Mouse (Mus musculus) stomach, embryonic 16.5 days (tissue): Measurements from ENCODE around the gene Itga2b. TPM values are rescaled to one million over a fixed set of nuclear protein-coding genes. Genes with fewer than 3 reads are reported as not detected.

Source experiments
- ATAC-seq: fragments of 200-750 bp; cut with Nextera tagmentation; 2 replicates; pipeline ENCODE4 v1.8.0; 2017; ENCODE audit warnings: moderate number of reproducible peaks, moderate TSS enrichment; ENCODE audit not compliant: insufficient read depth, low FRiP score
- H3K27ac ChIP-seq: fragments of 300-500 bp; sonication (generic); 2 replicates; pipeline ENCODE4 v1.5.1; 2014; ENCODE audit warnings: low read length
- H3K27me3 ChIP-seq: fragments of 300-500 bp; sonication (generic); 2 replicates; pipeline ENCODE4 v1.6.1; 2014; ENCODE audit warnings: low read length, control low read depth, mixed read lengths; ENCODE audit not compliant: control insufficient read depth, insufficient read depth
- H3K36me3 ChIP-seq: fragments of 300-500 bp; sonication (generic); 2 replicates; pipeline ENCODE4 v1.6.1; 2014; ENCODE audit warnings: low read length; ENCODE audit not compliant: control insufficient read depth, insufficient read depth
- H3K4me1 ChIP-seq: fragments of 300-500 bp; sonication (generic); 2 replicates; pipeline ENCODE4 v1.6.1; 2014; ENCODE audit warnings: low read length, control low read depth, mixed read lengths; ENCODE audit not compliant: control insufficient read depth, insufficient read depth
- H3K4me2 ChIP-seq: fragments of 300-500 bp; sonication (generic); 2 replicates; pipeline ENCODE4 v1.6.1; 2014; ENCODE audit warnings: low read depth, low read length, mixed read lengths
- H3K4me3 ChIP-seq: fragments of 300-500 bp; sonication (generic); replicated peaks from 2 replicates; pipeline ENCODE4 v1.5.1; 2014; ENCODE audit warnings: mild to moderate bottlenecking, low read length
- H3K9ac ChIP-seq: fragments of 300-500 bp; sonication (generic); 2 replicates; pipeline ENCODE4 v1.6.1; 2014; ENCODE audit warnings: low read length
- H3K9me3 ChIP-seq: fragments of 300-500 bp; sonication (generic); replicated peaks from 2 replicates; pipeline ENCODE4 v1.6.1; 2016; ENCODE audit warnings: low read length, control low read depth; ENCODE audit not compliant: control insufficient read depth
- WGBS: fragments of 180-500 bp; shearing (Covaris S2); extraction: QIAGEN DNeasy Blood & Tissue Kit; methylation state at CpG from one replicate; pipeline ENCODE4 v1.1.7; 2014; 5-methylcytosine and 5-hydroxymethylcytosine counted together
- polyA plus RNA-seq: library from polyadenylated mRNA; unstranded; fragments of >200 nt; fragmentation: Nextera tagmentation; extraction: Ambion mirVana; gene quantifications from 2 replicates; pipeline ENCODE4 v1.2.1, GENCODE M21; 2015

Gene Itga2b
- polyA plus RNA-seq, 1 experiment from 2014 or later = 8.6 TPM

- no peaks in the 10 kb centered on the region for H3K27me3 ChIP-seq
- ATAC-seq = no peak
- H3K9ac ChIP-seq = no peak overlapping the region
- H3K4me3 ChIP-seq = no peak overlapping the region
- no peak overlapping the region for H3K4me2 ChIP-seq
- H3K9me3 ChIP-seq = no peaks in the 10 kb centered on the region
- peaks cover 33% of the 10 kb centered on the region for H3K4me1 ChIP-seq
- no peak overlapping the region for H3K27ac ChIP-seq
- 0 out of 2 replicates have a peak, but pooled peaks cover 18% of the 10 kb centered on the region for H3K36me3 ChIP-seq
- 91% methylated on average over 11 of the region's 11 CpGs for WGBS
Observed at GRCm38 (mm10) chr11:102434816-102435705, 34.9 kb downstream of the Itga2b start.

GRCm38 (mm10) chr11:102434406-102434805 is 35.5 kb downstream of the Itga2b start:
- Histone ChIP-seq H3K9me3 (no peaks in the 10 kb centered on the region), H3K9ac (0 out of 2 replicates have a peak overlapping the region, but pooled peaks have one; percentile 13), H3K36me3 (0 out of 2 replicates have a peak, but pooled peaks cover 15% of the 10 kb centered on the region), H3K4me2 (no peak overlapping the region), H3K4me1 (peaks cover 38% of the 10 kb centered on the region), H3K27me3 (no peaks in the 10 kb centered on the region), H3K4me3 (no peak overlapping the region), H3K27ac (no peak overlapping the region; the same call in 1 of the 2 replicates)
- 13% methylated on average over 7 of the region's 7 CpGs for WGBS
- ATAC-seq = 0 out of 2 replicates have a peak, but pooled peaks have one; percentile 8

DNA sequence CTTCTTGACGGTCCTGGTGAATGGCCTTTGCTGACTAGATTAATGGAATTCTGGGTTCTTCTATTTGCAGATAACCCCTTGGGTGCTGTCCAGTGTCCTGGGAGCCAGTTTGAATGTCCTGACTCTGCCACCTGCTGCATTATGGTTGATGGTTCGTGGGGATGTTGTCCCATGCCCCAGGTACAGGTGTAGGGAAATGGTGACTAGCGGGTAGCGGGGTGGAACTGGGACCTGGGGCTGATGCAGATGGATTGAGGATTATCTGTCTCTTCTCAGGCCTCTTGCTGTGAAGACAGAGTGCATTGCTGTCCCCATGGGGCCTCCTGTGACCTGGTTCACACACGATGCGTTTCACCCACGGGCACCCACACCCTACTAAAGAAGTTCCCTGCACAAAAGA is 36.1 kb downstream of the Itga2b start:
- Histone ChIP-seq H3K36me3 (0 out of 2 replicates have a peak, but pooled peaks cover 15% of the 10 kb centered on the region), H3K4me1 (peaks cover 39% of the 10 kb centered on the region), H3K27me3 (no peaks in the 10 kb centered on the region), H3K4me3 (no peak overlapping the region), H3K9me3 (no peaks in the 10 kb centered on the region), H3K9ac (no peak overlapping the region), H3K4me2 (no peak overlapping the region), H3K27ac (no peak overlapping the region; the same call in 1 of the 2 replicates)
- 88% methylated on average over 7 of the region's 7 CpGs for WGBS
- ATAC-seq = no peak

DNA sequence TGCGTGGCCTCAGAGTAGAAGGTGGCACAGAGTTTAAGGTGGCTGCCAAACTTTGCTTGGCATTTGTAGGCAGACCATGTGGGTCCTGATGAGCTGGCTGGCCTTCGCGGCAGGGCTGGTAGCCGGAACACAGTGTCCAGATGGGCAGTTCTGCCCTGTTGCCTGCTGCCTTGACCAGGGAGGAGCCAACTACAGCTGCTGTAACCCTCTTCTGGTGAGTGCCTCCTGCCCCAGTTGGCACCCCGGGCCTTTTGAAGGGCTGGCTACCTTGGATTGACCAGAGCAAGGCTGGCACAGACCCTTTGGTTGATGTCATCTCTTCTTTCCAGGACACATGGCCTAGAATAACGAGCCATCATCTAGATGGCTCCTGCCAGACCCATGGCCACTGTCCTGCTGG is 37.0 kb downstream of the Itga2b start:
- no peaks in the 10 kb centered on the region for H3K9me3 ChIP-seq
- H3K4me3 ChIP-seq = no peak overlapping the region
- 89% methylated on average over 6 of the region's 6 CpGs for WGBS
- peaks cover 31% of the 10 kb centered on the region for H3K4me1 ChIP-seq
- no peaks in the 10 kb centered on the region for H3K27me3 ChIP-seq
- 0 out of 2 replicates have a peak overlapping the region, but pooled peaks have one; percentile 7 for H3K9ac ChIP-seq
- ATAC-seq = no peak
- H3K4me2 ChIP-seq = no peak overlapping the region
- 0 out of 2 replicates have a peak, but pooled peaks cover 15% of the 10 kb centered on the region for H3K36me3 ChIP-seq
- H3K27ac ChIP-seq = no peak overlapping the region

DNA sequence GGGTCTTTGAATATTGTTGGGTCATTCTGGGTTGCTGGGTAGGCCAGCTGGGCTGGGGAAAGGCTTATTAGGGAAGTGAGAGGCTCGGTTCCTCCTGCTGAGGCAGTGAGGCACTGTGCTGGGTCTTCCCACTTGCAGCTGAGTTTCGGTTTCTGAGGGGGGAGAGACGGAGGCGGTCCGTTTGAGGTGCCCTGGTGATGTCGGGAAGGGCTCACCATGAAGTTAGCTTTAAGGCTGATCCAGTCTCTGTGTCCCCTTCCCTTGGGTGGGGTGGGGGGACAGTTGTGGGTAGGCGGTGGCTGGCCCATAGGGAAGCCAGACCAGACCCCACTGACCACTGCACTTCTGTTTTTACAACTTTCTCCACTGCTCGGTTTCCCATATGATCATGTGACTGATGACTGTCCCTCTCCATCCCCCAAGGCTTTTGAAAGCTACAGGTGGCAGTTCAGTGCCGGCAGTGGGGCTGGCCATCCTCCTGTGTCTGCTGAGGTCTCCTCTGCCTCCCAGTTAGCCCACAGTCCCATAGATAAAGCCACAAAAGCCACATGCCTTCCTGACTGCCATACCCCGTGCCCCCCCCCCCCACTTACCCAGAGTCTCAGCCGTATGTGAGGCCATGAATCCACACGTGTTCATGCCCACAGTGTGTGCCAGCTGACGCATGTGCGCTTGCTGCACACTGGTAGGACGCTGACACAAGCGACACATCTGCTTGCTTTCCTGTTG is 37.6 kb downstream of the Itga2b start:
- Histone ChIP-seq H3K4me1 (peaks cover 25% of the 10 kb centered on the region), H3K27ac (0 out of 2 replicates have a peak overlapping the region, but pooled peaks have one; percentile 27), H3K36me3 (0 out of 2 replicates have a peak, but pooled peaks cover 15% of the 10 kb centered on the region), H3K4me3 (0 out of 2 replicates have a peak overlapping the region, but pooled peaks have one; percentile 6), H3K4me2 (peak overlapping the region; percentile 1; the same call in 1 of the 2 replicates), H3K27me3 (no peaks in the 10 kb centered on the region), H3K9ac (peak overlapping the region; percentile 38), H3K9me3 (no peaks in the 10 kb centered on the region)
- ATAC-seq = no peak
- 59% methylated on average over 16 of the region's 16 CpGs for WGBS

GRCm38 (mm10) chr11:102431728-102432114 is 38.2 kb downstream of the Itga2b start:
- Histone ChIP-seq H3K36me3 (0 out of 2 replicates have a peak, but pooled peaks cover 15% of the 10 kb centered on the region), H3K27ac (0 out of 2 replicates have a peak overlapping the region, but pooled peaks have one; percentile 27), H3K4me1 (peaks cover 21% of the 10 kb centered on the region), H3K27me3 (no peaks in the 10 kb centered on the region), H3K9me3 (no peaks in the 10 kb centered on the region), H3K9ac (peak overlapping the region; percentile 38), H3K4me3 (0 out of 2 replicates have a peak overlapping the region, but pooled peaks have one; percentile 6), H3K4me2 (peak overlapping the region; percentile 1; the same call in 1 of the 2 replicates)
- ATAC-seq = no peak
- WGBS = 78% methylated on average over 3 of the region's 3 CpGs

GRCm38 (mm10) chr11:102431018-102431645 is 38.8 kb downstream of the Itga2b start:
- 1% methylated on average over 7 of the region's 7 CpGs for WGBS
- Histone ChIP-seq H3K4me1 (peaks cover 21% of the 10 kb centered on the region), H3K4me3 (peak overlapping the region; percentile 73), H3K9ac (peak overlapping the region; percentile 79), H3K4me2 (peak overlapping the region; percentile 95), H3K27me3 (no peaks in the 10 kb centered on the region), H3K9me3 (no peaks in the 10 kb centered on the region), H3K36me3 (0 out of 2 replicates have a peak, but pooled peaks cover 13% of the 10 kb centered on the region), H3K27ac (peak overlapping the region; percentile 85)
- peak; percentile 46; the same call in 1 of the 2 replicates for ATAC-seq

DNA sequence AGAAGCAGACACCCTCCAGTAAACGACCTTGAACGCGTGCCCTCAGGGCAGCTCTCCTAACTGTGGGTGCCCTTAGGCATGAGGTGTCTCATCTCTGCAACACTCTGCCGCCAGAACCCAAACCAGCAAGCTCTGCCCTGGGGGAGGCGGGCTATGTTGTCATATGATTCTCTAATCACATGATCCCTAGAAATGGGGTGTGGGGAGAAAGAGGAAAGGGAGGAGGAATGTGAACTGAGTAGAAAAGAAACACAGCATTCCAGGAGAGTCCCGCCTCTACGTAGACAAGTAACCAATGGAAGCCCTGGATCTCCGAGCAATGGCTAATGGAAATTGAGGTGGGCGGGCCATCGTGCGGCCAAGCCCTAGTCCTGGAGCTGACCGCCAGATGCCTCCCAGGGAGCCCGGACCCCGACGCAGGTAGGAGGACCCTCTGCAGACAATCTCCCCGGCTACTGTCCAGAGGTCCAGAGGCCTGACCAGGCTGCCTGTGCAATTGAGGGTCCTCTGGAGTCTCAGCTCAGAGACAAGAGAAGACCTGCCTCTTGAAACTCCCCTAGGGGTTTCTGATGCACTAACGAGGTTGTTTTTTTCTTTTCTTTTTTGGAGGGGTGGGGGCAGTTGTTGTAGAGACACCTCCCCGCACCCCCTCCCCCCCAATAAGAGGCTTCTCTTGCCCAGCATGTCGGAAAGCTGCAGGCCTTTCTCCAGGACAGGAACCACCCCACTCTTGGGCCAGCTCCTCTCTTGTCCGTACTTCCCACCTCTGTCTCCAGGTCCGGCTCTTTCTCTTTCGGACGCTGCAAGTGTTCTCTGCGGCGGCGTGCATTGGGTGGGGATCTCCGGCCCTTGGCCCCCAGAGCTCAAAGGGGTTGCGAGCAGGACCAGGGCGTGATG is 39.6 kb downstream of the Itga2b start, which contains the start of gene Grn:
TSS of gene Grn (plus strand) at position 195 of the 897 bp plus-strand sequence.
- H3K9ac ChIP-seq = peak within 1 kb of the TSS; percentile 79
- under 1% methylated on average over 29 of the region's 29 CpGs for WGBS
- H3K36me3 ChIP-seq = 0 out of 2 replicates have a peak, but pooled peaks cover 6% of the 10 kb centered on the region
- peak within 1 kb of the TSS; percentile 95 for H3K4me2 ChIP-seq
- H3K4me3 ChIP-seq = peak within 1 kb of the TSS; percentile 73
- H3K27me3 ChIP-seq = no peaks in the 10 kb centered on the region
- no peaks in the 10 kb centered on the region for H3K9me3 ChIP-seq
- peaks cover 21% of the 10 kb centered on the region for H3K4me1 ChIP-seq
- peak within 1 kb of the TSS; percentile 85 for H3K27ac ChIP-seq
- peak; percentile 94 for ATAC-seq
